Mouse (Mus musculus) liver, adult (tissue): ENCODE data around the gene Gpatch2.

Experiments used
- GATA4 ChIP-seq: IDR thresholded peaks from 2 replicates; pipeline ENCODE4 v1.6.1; 2014; ENCODE audit warnings: mild to moderate bottlenecking, low read length; ENCODE audit not compliant: insufficient replicate concordance

The Gpatch2 gene

DNA sequence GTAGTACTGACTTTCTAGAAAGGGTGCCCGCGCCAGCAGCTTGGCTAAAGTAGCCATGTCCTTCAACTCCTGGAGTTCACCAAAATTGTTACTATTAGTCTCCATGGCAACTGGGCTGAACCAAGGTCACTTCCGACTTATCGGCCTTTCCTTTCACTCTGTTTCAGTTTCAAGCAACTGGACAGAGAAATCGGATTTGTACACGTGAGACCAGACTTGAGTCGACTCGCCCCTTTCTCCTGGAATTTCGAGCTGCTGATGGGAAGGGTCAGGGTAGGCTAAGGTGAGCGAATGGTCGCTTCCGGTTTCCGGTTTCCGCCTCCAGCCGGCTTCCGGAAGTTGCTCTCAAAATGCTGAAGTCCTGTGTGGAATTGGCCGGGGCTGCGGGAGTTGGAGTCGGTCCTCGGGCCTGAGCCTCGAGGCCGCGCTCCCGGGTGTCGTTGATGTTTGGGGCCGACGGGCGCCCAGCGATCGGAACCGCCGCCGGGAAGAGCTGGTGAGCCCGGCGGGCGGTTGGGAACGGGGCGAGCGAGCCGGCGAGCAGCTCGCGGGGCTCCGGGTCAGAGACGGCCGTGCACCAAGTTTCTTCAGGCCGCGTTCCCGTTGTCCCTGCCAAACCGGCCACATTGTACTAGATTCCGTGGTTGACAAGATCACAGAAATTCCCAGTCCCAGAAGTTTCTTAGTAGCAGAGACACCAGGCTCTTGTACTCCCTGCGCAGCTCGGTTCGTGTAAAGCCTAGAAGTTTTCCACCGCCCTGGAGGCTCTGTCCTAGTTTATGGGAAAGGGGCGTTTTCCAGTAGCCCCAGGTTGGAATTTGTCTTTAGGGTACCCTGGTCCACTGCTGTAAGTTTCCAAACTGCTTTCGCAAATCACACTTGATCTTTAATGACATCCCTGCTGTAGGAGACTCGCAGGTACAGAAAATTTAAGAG is at the start of gene Gpatch2, which contains the start of gene Spata17:
Gene Gpatch2 (plus strand): TSS at position 328 of the 936 bp plus-strand sequence.
Gene Spata17 (minus strand): TSS at position 285 of the 936 bp plus-strand sequence.
- peak; percentile 58; the same call in 1 of the 2 replicates for TF ChIP-seq GATA4

DNA sequence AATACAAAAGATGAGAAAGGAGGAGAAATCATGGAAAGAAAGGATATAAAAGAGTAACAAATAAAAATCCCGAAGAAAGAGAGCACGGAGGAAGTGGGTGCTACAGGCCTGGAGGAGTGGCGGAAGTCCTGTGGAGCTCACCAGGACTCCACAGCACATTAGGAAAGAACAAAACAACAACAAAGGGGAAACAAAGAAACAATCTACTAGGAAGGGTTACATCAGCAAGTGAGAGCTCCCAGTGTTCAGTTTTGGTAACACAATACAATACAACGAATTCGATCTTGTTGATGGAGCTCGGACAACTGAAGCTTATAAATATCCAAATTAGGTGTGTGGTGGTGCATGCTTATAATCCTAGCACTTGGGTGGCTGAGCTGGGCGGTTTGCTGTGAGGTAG is 45.7 kb upstream of the Gpatch2 start:
- TF ChIP-seq GATA4, result no peak

DNA sequence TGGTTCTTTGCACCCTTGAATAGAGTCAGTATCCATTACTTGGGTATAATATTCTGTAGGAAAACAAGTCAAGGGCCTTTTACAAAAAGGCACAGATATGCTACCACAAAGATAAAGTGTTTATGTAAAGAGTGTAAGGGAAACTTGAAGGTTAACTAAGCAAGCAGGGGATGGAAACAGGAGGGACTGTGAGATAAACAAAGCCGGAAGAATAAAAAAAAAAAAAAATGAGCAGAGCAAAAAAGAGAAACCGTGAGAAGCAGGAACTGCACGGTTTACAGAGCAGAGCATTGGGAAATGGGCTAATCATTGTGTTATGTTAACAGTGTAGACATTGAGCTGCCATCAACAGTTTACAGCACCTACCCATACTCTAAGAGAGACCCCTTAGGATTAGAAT is 44.9 kb upstream of the Gpatch2 start:
- TF ChIP-seq GATA4, result no peak

- no peak for TF ChIP-seq GATA4
These were observed 39.3 kb upstream of the Gpatch2 start for GRCm38 (mm10) chr1:187175991-187176390.

DNA sequence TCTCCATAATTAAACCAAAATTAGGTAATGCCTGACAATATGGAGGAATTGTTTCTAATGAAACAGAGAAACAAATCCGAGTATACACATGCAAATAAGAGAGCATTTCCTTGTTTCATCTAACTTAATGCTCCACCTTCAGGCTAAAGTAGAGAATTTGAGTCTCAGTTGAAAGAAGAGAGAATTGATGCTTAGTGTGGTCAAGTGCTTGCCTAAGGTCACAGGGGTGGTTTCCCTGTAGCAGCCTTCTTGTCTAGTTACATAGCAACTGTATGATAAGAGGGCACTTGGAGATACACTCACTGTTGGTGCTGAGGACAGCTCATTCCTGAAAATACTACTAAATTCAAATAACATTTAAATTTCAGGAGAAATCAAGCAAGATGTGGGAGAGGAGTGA is 36.8 kb upstream of the Gpatch2 start:
- no peak for TF ChIP-seq GATA4

GRCm38 (mm10) chr1:187205506-187205905 is 9.8 kb upstream of the Gpatch2 start:
- TF ChIP-seq GATA4, result no peak

GRCm38 (mm10) chr1:187209496-187209895 is 5.8 kb upstream of the Gpatch2 start:
- no peak for TF ChIP-seq GATA4

DNA sequence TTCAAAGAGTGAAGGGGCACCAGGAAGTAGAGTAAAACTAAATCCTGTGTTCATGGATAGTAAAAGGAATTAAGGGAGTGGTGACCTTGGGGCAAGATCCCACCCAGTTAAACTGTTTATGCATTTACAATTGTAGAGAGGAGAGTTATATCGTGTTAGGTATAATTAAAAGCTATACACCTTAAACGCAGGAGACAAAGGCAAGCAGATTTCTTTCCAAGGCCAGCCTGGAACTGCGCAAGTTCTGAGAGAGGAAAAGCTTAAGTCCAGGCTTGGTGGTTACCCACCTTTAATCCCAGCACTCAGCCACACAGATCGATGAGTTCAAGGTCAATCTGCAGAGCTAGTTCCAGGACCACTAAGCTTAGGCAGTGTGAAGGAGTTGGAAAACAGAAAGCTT is 4.6 kb upstream of the Gpatch2 start:
- no peak for TF ChIP-seq GATA4

DNA sequence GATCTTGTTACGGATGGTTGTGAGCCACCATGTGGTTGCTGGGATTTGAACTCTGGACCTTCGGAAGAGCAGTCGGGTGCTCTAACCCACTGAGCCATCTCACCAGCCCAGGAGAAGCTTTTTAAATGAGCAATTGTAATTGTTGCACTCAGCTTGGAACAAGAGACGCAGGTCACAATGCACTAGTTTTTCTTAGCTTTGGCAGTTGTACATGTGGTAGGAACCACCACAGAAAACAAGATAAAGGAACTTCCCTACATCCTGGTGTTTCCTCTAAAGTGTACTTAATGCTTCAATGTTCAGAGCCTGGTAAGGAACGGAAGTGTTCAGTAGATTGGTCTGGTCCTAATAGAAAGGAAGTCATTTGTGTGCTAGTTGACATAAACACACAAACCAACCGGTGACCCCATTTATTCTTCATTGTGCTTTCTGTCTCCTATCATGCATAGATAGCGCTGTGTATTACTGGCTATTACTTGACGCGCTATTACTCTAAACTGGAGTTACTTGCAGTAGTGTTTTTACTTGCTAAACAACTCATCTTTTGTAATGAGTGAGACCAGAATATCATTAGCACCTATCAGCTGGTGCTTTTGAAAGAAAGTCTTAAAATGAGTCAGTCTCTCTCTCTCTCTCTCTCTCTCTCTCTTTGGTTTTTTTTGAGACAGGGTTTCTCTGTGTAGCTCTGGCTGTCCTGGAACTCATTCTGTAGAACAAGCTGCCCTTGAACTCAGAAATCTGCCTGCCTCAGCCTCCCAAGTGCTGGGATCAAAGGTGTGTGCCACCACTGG is 1.5 kb downstream of the Gpatch2 start:
- TF ChIP-seq GATA4, result peak; percentile 17; the same call in 1 of the 2 replicates

DNA sequence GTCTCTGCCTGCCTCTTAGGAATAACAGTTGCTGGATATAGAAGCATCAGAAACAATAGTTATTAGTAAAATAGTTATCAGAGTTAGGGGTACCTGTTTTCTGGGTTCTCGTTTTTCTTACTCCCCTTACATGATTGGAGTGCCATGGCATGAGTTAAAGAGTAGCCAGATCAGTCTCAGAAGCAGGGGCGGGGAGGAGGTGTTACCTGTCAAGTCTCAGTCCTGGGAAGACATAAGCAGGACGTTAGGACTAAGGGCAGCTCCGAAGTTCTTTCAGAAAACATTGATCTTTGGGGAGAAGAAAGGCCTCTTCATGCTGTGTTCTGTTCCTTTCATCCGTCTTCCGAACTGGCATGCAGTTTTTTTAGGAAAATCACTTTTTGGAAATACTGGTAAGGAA is 5.4 kb downstream of the Gpatch2 start:
- no peak for TF ChIP-seq GATA4

- no peak for TF ChIP-seq GATA4
These were observed 11.2 kb downstream of the Gpatch2 start for GRCm38 (mm10) chr1:187226328-187227025.

GRCm38 (mm10) chr1:187228414-187229146 is 13.3 kb downstream of the Gpatch2 start:
- TF ChIP-seq GATA4, result no peak

- TF ChIP-seq GATA4, result no peak
These were observed 14.9 kb downstream of the Gpatch2 start for GRCm38 (mm10) chr1:187230255-187230654.

DNA sequence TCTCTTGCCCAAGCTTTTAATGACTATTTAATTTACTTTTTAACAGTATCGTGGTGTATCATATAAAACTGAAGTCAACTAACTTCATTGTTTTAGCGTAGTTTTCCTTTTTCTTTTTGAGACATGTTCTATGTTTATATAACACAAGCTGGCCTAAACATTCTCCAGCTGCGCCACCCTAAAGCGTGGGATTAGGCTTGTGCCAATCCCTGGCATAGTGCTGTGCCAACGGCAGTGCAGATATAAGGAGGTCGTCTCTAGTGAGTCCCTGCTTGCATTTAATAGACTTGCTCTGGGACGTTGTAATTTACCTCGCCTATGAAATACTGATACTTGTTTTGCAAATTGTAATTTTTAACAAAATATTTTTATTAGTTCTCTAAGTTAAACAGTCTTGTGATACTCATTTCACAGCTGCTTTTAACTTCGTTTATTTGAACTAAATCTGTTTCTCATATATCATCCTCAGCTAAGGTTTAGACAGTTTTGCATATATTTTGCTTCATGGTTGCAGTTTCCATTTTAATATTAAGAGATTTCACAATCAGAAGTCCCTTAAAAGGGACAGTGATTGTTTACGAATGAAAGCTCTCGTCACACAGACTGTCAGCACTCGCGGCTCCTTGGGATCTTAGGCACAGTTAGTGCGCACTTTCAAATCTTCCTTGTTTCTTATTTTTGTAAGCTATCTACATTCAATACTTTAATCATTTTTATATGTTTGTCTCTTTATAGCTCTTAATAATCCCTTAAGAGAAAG is 17.1 kb downstream of the Gpatch2 start:
- TF ChIP-seq GATA4, result no peak

GRCm38 (mm10) chr1:187232996-187233615 is 17.8 kb downstream of the Gpatch2 start:
- TF ChIP-seq GATA4, result no peak
